Mouse (Mus musculus): ENCODE results near the gene Tmx2. TPM values are rescaled to one million over a fixed set of nuclear protein-coding genes. Genes with fewer than 3 reads are reported as not detected.

The Tmx2 gene
- total RNA-seq, 2 experiments from 2014 or later, result 47.6 to 69.5 TPM

- DNase-seq, result no peak
Observed at GRCm38 (mm10) chr2:84638428-84639220, 40.3 kb downstream of the Tmx2 start.

GRCm38 (mm10) chr2:84637452-84638165 is 41.3 kb downstream of the Tmx2 start:
- DNase-seq, result peak; percentile 19

GRCm38 (mm10) chr2:84636231-84636741 is 42.7 kb downstream of the Tmx2 start:
- DNase-seq, result no peak

- peak; percentile 89 for DNase-seq
Observed at GRCm38 (mm10) chr2:84635611-84636010, 43.3 kb downstream of the Tmx2 start.

DNA sequence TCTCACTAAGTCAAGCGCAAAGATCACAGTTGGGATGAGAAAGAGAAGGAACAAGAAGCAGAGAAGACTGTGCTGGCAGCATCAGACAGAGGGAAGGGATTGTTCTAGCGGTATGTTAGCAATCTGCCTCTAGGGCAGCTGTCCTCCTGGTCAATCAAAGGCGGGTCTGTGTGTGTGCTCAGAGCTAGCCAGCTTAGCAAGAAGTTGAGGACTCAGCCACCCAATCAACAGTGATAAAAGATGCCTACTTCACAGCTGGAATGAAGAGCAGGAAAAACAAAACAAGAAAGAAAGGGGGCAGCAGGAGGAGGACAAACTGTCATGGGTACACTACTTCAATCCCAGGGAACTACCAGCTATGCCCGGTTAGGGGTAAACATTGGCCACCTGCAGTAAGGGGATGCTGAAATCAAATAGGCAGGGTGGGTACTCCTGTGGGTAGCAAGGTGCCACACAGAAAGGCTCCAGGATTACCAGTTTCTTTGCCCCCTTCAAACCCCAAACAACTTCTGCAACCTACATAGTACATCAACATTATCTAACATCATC is 43.9 kb downstream of the Tmx2 start:
- no peak for DNase-seq

DNA sequence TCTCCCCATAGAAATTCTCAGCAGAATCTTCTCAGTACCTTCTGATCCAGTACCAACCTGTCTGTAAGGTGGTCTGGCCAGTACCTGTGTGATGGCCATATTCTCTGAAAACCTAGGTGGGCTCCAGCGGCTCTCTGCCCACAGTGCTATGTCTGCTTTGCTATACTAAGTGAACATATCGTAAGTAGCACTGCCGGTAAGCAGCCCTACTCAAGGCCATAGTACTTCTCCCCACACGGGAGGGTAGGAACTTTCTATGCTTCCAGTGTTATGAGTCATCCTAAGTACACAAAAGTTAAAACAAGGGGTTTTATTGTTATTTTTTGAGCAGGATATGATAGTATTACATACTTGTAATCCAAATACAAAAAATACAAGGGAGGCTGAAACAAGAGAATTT is 44.9 kb downstream of the Tmx2 start:
- DNase-seq, result no peak

- no peak for DNase-seq
Observed at GRCm38 (mm10) chr2:84632999-84633398, 45.9 kb downstream of the Tmx2 start.

DNA sequence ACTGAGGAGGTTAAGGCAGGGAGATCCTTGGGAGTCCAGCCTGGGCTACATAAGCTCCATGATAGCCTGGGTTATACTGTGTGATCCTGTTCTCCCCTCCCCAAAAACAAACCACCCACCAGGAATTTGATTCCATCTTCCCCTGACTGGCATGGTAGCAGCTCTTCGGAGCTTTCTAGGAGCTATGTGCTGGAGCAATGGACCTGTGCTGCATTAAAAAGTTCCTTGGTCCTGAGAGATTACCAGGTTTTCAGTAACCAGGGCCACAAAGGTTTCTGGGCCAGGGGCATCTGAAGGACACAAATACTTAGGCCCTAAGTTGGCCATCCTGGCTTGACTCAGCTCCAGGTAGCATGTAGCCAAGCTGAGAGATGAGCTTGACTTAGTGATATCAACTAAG is 46.9 kb downstream of the Tmx2 start:
- DNase-seq, result no peak

GRCm38 (mm10) chr2:84627036-84627435 is 51.9 kb downstream of the Tmx2 start:
- no peak for DNase-seq

DNA sequence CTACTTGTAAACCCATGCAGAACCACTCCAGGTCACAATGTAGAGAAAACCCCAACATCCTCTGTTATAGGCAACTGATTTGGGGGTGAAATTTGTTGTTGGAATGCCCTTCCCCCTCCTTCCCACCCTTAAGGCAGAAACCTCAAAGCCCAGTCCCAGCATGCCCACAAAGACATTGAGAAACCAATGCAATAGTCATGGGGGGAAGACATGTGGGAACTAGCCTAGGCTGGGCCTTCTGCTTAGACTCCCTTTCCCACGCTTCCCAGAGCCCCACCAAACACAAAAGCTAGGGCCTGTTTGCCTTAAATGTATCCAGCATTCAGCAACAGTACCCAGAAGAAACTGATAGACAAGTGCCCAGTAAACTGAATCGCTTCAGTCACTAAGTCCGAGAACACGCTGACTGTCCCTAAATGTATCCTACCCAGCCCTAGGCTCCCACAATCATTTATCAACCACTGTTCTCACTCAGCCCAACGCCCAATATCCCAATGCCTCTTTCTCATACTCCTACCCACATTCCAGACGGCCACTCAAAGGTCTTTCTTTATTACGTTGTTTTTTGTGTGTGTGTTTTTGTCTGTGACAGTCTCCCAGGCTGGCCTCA is 52.5 kb downstream of the Tmx2 start:
- DNase-seq, result no peak

DNA sequence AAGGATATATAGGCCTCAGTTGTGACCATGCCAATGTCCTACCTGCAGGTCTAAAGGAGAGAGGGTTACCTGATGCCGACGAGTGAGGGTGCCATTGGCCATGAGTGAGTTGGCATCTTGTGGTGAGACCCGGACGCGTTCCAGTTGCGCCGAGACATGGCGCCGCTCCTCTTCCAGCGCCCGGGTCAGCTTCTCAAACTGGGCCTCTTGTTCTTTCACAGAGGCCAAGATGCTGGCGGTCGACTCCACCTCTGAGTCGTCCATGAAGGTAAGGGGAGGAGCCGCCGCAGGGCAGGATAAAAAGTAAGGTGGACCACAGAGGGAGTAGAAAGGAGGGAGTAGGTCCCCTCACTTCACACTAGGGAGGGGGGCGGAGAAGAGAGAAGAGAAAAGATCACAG is 54.7 kb downstream of the Tmx2 start:
- DNase-seq, result no peak

DNA sequence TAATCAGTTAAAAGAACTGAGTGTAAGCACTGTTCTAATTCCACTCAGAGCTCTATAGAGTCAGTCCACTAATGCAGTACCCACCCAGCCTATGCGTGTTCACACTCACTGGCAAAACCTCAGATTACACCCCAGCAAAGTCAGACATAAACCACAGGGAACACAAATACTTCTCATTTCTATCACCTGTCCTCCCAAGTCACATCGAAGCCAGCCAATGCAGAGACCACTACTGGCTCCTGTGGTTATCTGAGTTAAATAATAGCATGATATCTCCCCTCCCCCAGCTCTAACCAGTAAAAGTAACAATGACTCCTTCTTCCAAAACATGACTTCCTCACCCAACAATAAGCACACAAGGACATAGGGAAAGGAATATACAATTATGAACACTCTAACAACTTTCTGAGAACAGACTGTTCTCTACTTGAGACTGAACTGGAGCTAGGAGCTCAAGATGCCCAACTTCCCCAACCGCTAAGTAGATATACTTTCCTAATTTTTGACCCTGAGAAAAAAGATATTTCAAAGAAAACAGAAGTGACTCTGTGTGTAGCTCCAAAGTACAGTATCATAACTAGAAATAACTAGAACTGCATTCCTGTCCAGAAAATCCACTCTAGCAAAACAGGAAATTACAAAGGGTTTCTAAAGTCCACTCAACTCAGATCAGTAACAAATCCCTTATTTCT is 55.4 kb downstream of the Tmx2 start:
- DNase-seq, result no peak

GRCm38 (mm10) chr2:84622668-84623067 is 56.3 kb downstream of the Tmx2 start:
- no peak for DNase-seq

Other genes starting within 250 kb of the Tmx2 start
- 1 to 10 TPM; 2.8 to 5.0 TPM for gene Tfpi, start 202.4 kb downstream of the Tmx2 start, total RNA-seq (2021)
- 10 to 100 TPM; 29.6 to 31.2 TPM for gene Ctnnd1, start 28.4 kb downstream of the Tmx2 start, total RNA-seq (2021)
- gene Btbd18, start 20.1 kb downstream of the Tmx2 start, total RNA-seq (2021), result not detected
- 10 to 100 TPM in 1 of 2 experiments, 1 to 10 TPM in 1; 9.7 to 11.9 TPM for gene Selenoh, start 8.4 kb downstream of the Tmx2 start, total RNA-seq (2021)
- gene Gm28635, start 1.1 kb downstream of the Tmx2 start, total RNA-seq (2021), result 1 to 10 TPM in 1 of 2 experiments, under 1 TPM in 1; 0.94 to 3.4 TPM
- 1 to 10 TPM; 6.7 to 7.6 TPM for gene Med19, start 738 bp downstream of the Tmx2 start, total RNA-seq (2021)
- 10 to 100 TPM; 56.6 TPM for gene Zdhhc5, start 36.0 kb upstream of the Tmx2 start, total RNA-seq (2021)
- gene Clp1, start 48.2 kb upstream of the Tmx2 start, total RNA-seq (2021), result 1 to 10 TPM; 3.2 to 3.5 TPM
- gene Ypel4, start 54.9 kb upstream of the Tmx2 start, total RNA-seq (2021), result under 1 TPM; 0.49 to 0.51 TPM
- gene Gm19426, start 64.5 kb upstream of the Tmx2 start, total RNA-seq (2021), result under 1 TPM; 0.54 to 0.95 TPM
- 10 to 100 TPM; 46.7 to 59.3 TPM for gene Serping1, start 96.3 kb upstream of the Tmx2 start, total RNA-seq (2021)
- 1 to 10 TPM; 4.2 to 8.1 TPM for gene Ube2l6, start 119.7 kb upstream of the Tmx2 start, total RNA-seq (2021)
- gene Smtnl1, start 143.5 kb upstream of the Tmx2 start, total RNA-seq (2021), result 100 to 1,000 TPM; 101 to 105 TPM
- 10 to 100 TPM; 49.3 to 51.3 TPM for gene Timm10, start 147.9 kb upstream of the Tmx2 start, total RNA-seq (2021)
- 1 to 10 TPM; 7.7 to 8.4 TPM for gene Slc43a1, start 159.7 kb upstream of the Tmx2 start, total RNA-seq (2021)
- under 1 TPM; 0.43 to 0.54 TPM for gene Rtn4rl2, start 207.6 kb upstream of the Tmx2 start, total RNA-seq (2021)